ENCODE assay signal across 8 mouse cellular contexts in genomic region chr14:7819446-7819845, GRCm38 (mm10). TPM values are rescaled to one million over a fixed set of nuclear protein-coding genes. Genes with fewer than 3 reads are reported as not detected.
DNase-seq lines count a peak whose midpoint lies in the region; ATAC-seq and TF ChIP-seq lines count a peak whose summit lies in the region.
"Had no signal": no experiment of that assay in that cellular context is flagged by ENCODE, and none has a peak within 500 bp of the region (broad histone marks: within the 10 kb centered on the region; RNA-seq: fewer than 3 reads in every experiment).

No protein-coding gene starts in this region.

- H3K4me2 ChIP-seq in embryonic facial prominence, embryonic 14.5 days (ENCODE audit: low read depth, low read length): peak overlapping the region; percentile 88
- peak overlapping the region; percentile 83 for H3K4me2 ChIP-seq in hindbrain, embryonic 16.5 days (ENCODE audit: low read length)
- H3K4me2 ChIP-seq in liver, postnatal 0 days (ENCODE audit: low read depth, low read length): peak overlapping the region; percentile 88

- H3K9ac ChIP-seq in embryonic facial prominence, embryonic 14.5 days (ENCODE audit: low read depth, low read length): peak overlapping the region; percentile 82
- peak overlapping the region; percentile 84 for H3K9ac ChIP-seq in hindbrain, embryonic 16.5 days (ENCODE audit: low read depth, low read length)
- peak overlapping the region; percentile 50; the same call in 1 of the 2 replicates for H3K9ac ChIP-seq in liver, postnatal 0 days (replicated peaks)

- no peaks in the 10 kb centered on the region for H3K9me3 ChIP-seq in G1E (replicated peaks)
- no peaks in the 10 kb centered on the region for H3K9me3 ChIP-seq in embryonic facial prominence, embryonic 14.5 days (ENCODE audit: control insufficient read depth, low read length)
- no peaks in the 10 kb centered on the region for H3K9me3 ChIP-seq in hindbrain, embryonic 16.5 days (ENCODE audit: control insufficient read depth, low read length)
- no peaks in the 10 kb centered on the region for H3K9me3 ChIP-seq in liver, postnatal 0 days (ENCODE audit: low read length)

- no peak for TF ChIP-seq CTCF in G1E (IDR thresholded peaks at IDR 0.05; ENCODE audit: low read depth, low read length)
- no peak for TF ChIP-seq CTCF in liver, postnatal 0 days (IDR thresholded peaks at IDR 0.05; ENCODE audit: low read depth)

- peak overlapping the region; percentile 18; the same call in 1 of the 2 replicates for H3K27ac ChIP-seq in embryonic facial prominence, embryonic 14.5 days (replicated peaks; ENCODE audit: low read depth, low read length)
- H3K27ac ChIP-seq in hindbrain, embryonic 16.5 days (ENCODE audit: low read depth, low read length): no peak overlapping the region
- no peak overlapping the region for H3K27ac ChIP-seq in liver, postnatal 0 days (ENCODE audit: low read depth)

- peak overlapping the region; percentile 27; the same call in 1 of the 2 replicates for H3K4me3 ChIP-seq in G1E (ENCODE audit: low read depth, low read length)
- peak overlapping the region; percentile 77 for H3K4me3 ChIP-seq in embryonic facial prominence, embryonic 14.5 days (ENCODE audit: low read depth, low read length)
- peak overlapping the region; percentile 75 for H3K4me3 ChIP-seq in hindbrain, embryonic 16.5 days (ENCODE audit: low read length)
- H3K4me3 ChIP-seq in liver, postnatal 0 days (ENCODE audit: low read depth, low read length): peak overlapping the region; percentile 65

- peaks cover 44% of the 10 kb centered on the region for H3K27me3 ChIP-seq in G1E (ENCODE audit: insufficient read depth, low read length)
- no peaks in the 10 kb centered on the region for H3K27me3 ChIP-seq in embryonic facial prominence, embryonic 14.5 days (replicated peaks; ENCODE audit: control insufficient read depth, insufficient read depth, low read length)
- H3K27me3 ChIP-seq in hindbrain, embryonic 16.5 days (replicated peaks; ENCODE audit: control insufficient read depth, insufficient read depth, low read length): no peaks in the 10 kb centered on the region
- H3K27me3 ChIP-seq in liver, postnatal 0 days (ENCODE audit: insufficient read depth, low read length): no peaks in the 10 kb centered on the region

- DNase-seq in G1E (ENCODE audit: low spot score): no peak
- no peak for DNase-seq in embryonic facial prominence, embryonic 14.5 days (ENCODE audit: low spot score)
- no peak for DNase-seq in liver, postnatal 0 days
- no peak for DNase-seq in frontal cortex, postnatal 14 days (ENCODE audit: low spot score in 2 of 2)
- DNase-seq in right cerebral cortex, postnatal 36 days (ENCODE audit: low spot score in 2 of 2): no peak

- no peaks in the 10 kb centered on the region for H3K36me3 ChIP-seq in G1E (replicated peaks)
- no peaks in the 10 kb centered on the region for H3K36me3 ChIP-seq in embryonic facial prominence, embryonic 14.5 days (ENCODE audit: control insufficient read depth, insufficient read depth, low read length)
- H3K36me3 ChIP-seq in hindbrain, embryonic 16.5 days (ENCODE audit: control insufficient read depth, insufficient read depth, low read length): no peaks in the 10 kb centered on the region
- no peaks in the 10 kb centered on the region for H3K36me3 ChIP-seq in liver, postnatal 0 days (replicated peaks; ENCODE audit: insufficient read depth, low read length)

- no peak for ATAC-seq in G1E (ENCODE audit: extremely low read depth, insufficient number of reproducible peaks, low FRiP score, poor library complexity, severe bottlenecking)
- no peak for ATAC-seq in embryonic facial prominence, embryonic 14.5 days (ENCODE audit: low read depth)
- ATAC-seq in hindbrain, embryonic 16.5 days: no peak
- ATAC-seq in liver, postnatal 0 days: no peak
- ATAC-seq in megakaryocyte progenitor cell, adult 5-6 weeks (replicated peaks; ENCODE audit: poor library complexity): no peak; the same call in 1 of the 2 replicates

- WGBS in embryonic facial prominence, embryonic 14.5 days: 66% methylated on average over 5 of the region's 5 CpGs
- 75% methylated on average over 5 of the region's 5 CpGs for WGBS in hindbrain, embryonic 16.5 days
- WGBS in liver, postnatal 0 days (ENCODE audit: insufficient replicate concordance): 41% methylated on average over 5 of the region's 5 CpGs

- H3K4me1 ChIP-seq in G1E (ENCODE audit: insufficient read depth, low read depth, low read length): peaks cover 16% of the 10 kb centered on the region
- H3K4me1 ChIP-seq in embryonic facial prominence, embryonic 14.5 days (ENCODE audit: control insufficient read depth, insufficient read depth, low read length): peaks cover 40% of the 10 kb centered on the region
- peaks cover 31% of the 10 kb centered on the region for H3K4me1 ChIP-seq in hindbrain, embryonic 16.5 days (ENCODE audit: control insufficient read depth, insufficient read depth, low read depth, low read length)
- H3K4me1 ChIP-seq in liver, postnatal 0 days (ENCODE audit: insufficient read depth): peaks cover 20% of the 10 kb centered on the region

- no peak for TF ChIP-seq EP300 in liver, postnatal 0 days (IDR thresholded peaks at IDR 0.05; ENCODE audit: low read depth)

RNA-seq across cellular contexts. Expression of gene Flnb, which starts 1.7 kb away (rescaled TPM):
- 1.7 and 1.8 TPM in 2 replicates for total RNA-seq in G1E (2014; fragmentation: Nextera tagmentation)
- 2.0 and 2.4 TPM in 2 replicates for total RNA-seq in G1E (2017)
- polyA plus RNA-seq in G1E (2012): 0.22 and 0.43 TPM in 2 replicates
- 26.7 and 29.8 TPM in 2 replicates for polyA plus RNA-seq in embryonic facial prominence, embryonic 14.5 days (2014; fragmentation: Nextera tagmentation; extraction: Ambion mirVana)
- polyA plus RNA-seq in hindbrain, embryonic 16.5 days (2015; fragmentation: Nextera tagmentation; extraction: Ambion mirVana): 6.3 and 12.2 TPM in 2 replicates
- polyA plus RNA-seq in liver, postnatal 0 days (2015; fragmentation: Nextera tagmentation; extraction: Ambion mirVana): 2.5 and 2.9 TPM in 2 replicates
- total RNA-seq in megakaryocyte progenitor cell, adult 5-6 weeks (2015): 16.1 and 16.9 TPM in 2 replicates
- 16.7 and 17.1 TPM in 2 replicates for total RNA-seq in megakaryocyte progenitor cell, adult 5-6 weeks (2017)

RNA-seq across cellular contexts. Expression of gene Gm26661, which starts 28.1 kb away (rescaled TPM):
- total RNA-seq in G1E (2014; fragmentation: Nextera tagmentation): not detected in 2 replicates
- total RNA-seq in G1E (2017): not detected in 2 replicates
- polyA plus RNA-seq in G1E (2012): not detected in 2 replicates
- 0.67 TPM in 1 of 2 replicates, not detected in the other for polyA plus RNA-seq in embryonic facial prominence, embryonic 14.5 days (2014; fragmentation: Nextera tagmentation; extraction: Ambion mirVana)
- 0.38 TPM in 1 of 2 replicates, not detected in the other for polyA plus RNA-seq in hindbrain, embryonic 16.5 days (2015; fragmentation: Nextera tagmentation; extraction: Ambion mirVana)
- not detected in 2 replicates for polyA plus RNA-seq in liver, postnatal 0 days (2015; fragmentation: Nextera tagmentation; extraction: Ambion mirVana)
- not detected in 2 replicates for total RNA-seq in megakaryocyte progenitor cell, adult 5-6 weeks (2015)
- not detected in 2 replicates for total RNA-seq in megakaryocyte progenitor cell, adult 5-6 weeks (2017)
- polyA plus RNA-seq: erythroblast, embryonic 14.5 days had no signal

Comparison
In these comparisons a context has a peak if more than half of its experiments do, and no peak if none do; other contexts are left out.
1. H3K4me3 ChIP-seq: peak in every context shown above with its lines; median percentile 77 in embryonic facial prominence, embryonic 14.5 days; 75 in hindbrain, embryonic 16.5 days; 65 in liver, postnatal 0 days; 27 in G1E.